In genomic region chr19:45229378-45230135, GRCm38 (mm10) we compare ENCODE assay signal across 9 mouse cellular contexts. TPM values are rescaled to one million over a fixed set of nuclear protein-coding genes. Genes with fewer than 3 reads are reported as not detected.
DNase-seq lines count a peak whose midpoint lies in the region; ATAC-seq lines count a peak whose summit lies in the region.
"Had no signal": no experiment of that assay in that cellular context is flagged by ENCODE, and none has a peak within 500 bp of the region (broad histone marks: within the 10 kb centered on the region; RNA-seq: fewer than 3 reads in every experiment).

No protein-coding gene starts in this region.

- peak; percentile 65 for ATAC-seq in common myeloid progenitor, adult 5-6 weeks (replicated peaks; ENCODE audit: low read depth, poor library complexity, severe bottlenecking)
- ATAC-seq in hindbrain, embryonic 13.5 days (ENCODE audit: low FRiP score): no peak
- ATAC-seq in megakaryocyte-erythroid progenitor cell, adult 5-6 weeks (replicated peaks; ENCODE audit: low FRiP score, low TSS enrichment, poor library complexity, severe bottlenecking): 0 out of 2 replicates have a peak, but pooled peaks have one; percentile 15

- 1% methylated on average over 33 of the region's 33 CpGs for WGBS in hindbrain, embryonic 13.5 days

- peak overlapping the region; percentile 64 for H3K4me2 ChIP-seq in hindbrain, embryonic 13.5 days

- H3K9ac ChIP-seq in hindbrain, embryonic 13.5 days: peak overlapping the region; percentile 67

- peaks cover 70% of the 10 kb centered on the region for H3K4me1 ChIP-seq in hindbrain, embryonic 13.5 days (replicated peaks)

- H3K36me3 ChIP-seq in hindbrain, embryonic 13.5 days: no peaks in the 10 kb centered on the region
- H3K36me3 ChIP-seq: G1E had no signal

- H3K9me3 ChIP-seq in hindbrain, embryonic 13.5 days: no peaks in the 10 kb centered on the region

- peak overlapping the region; percentile 97 for H3K27ac ChIP-seq in hindbrain, embryonic 13.5 days

- peak; percentile 26 for DNase-seq in kidney, adult 18-20 months
- DNase-seq in kidney, postnatal 14 days: no peak
- no peak for DNase-seq in adrenal gland, adult 8-10 months
- DNase-seq in adrenal gland, adult 2 months: no peak
- no peak for DNase-seq in testis, postnatal 14 days (ENCODE audit: low spot score)

- H3K27me3 ChIP-seq in hindbrain, embryonic 13.5 days: peaks cover 87% of the 10 kb centered on the region

- H3K4me3 ChIP-seq in hindbrain, embryonic 13.5 days: peak overlapping the region; percentile 57

RNA-seq across cellular contexts. Expression of gene Lbx1, which starts 6.1 kb away (rescaled TPM):
- total RNA-seq in common myeloid progenitor, adult 5-6 weeks (2017): not detected in 2 replicates
- polyA plus RNA-seq in hindbrain, embryonic 13.5 days (2015; fragmentation: Nextera tagmentation; extraction: Ambion mirVana): 9.5 and 11.8 TPM in 2 replicates
- total RNA-seq in megakaryocyte-erythroid progenitor cell, adult 5-6 weeks (2014; fragmentation: Nextera tagmentation): not detected in 2 replicates
- total RNA-seq in megakaryocyte-erythroid progenitor cell, adult 5-6 weeks (2017): not detected in 2 replicates
- total RNA-seq in adrenal gland, adult 8-10 months (2022): not detected
- under 1 TPM in 1 of 2 experiments, not detected in 1; 0.17 TPM for total RNA-seq in adrenal gland, adult 2 months (2021)
- polyA plus RNA-seq in adrenal gland, adult 2 months (2012; rRNA removed): 0.21 TPM in 1 of 2 replicates, not detected in the other
- total RNA-seq: G1E had no signal
- polyA plus RNA-seq: G1E had no signal
